Mouse (Mus musculus): Measurements from ENCODE around the gene Scamp4.
"Not testable (repeated sequence)": the region's sequence is repeated elsewhere in the genome, so short reads cannot be mapped to it uniquely, and the experiment has no call there.

The Scamp4 gene

DNA sequence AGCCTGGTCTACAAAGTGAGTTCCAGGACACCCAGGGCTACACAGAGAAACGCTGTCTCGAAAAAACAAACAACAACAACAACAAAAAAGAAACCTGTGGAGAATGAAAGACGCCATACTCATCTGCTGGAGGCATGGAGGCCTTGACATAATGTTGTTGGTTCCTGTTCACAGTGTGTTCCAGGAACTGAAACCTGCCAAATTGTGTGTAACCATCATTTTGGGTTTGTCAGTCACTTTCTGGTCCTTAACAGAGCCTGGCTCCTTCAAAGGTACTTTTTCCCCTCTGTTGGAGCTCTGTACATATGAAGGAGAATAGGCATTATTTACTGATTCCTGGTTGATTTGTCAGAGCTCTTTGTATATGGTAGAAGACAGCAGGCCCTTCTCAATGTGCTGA lies 9.2 kb downstream of the Scamp4 start:
- DNase-seq, result no peak

DNA sequence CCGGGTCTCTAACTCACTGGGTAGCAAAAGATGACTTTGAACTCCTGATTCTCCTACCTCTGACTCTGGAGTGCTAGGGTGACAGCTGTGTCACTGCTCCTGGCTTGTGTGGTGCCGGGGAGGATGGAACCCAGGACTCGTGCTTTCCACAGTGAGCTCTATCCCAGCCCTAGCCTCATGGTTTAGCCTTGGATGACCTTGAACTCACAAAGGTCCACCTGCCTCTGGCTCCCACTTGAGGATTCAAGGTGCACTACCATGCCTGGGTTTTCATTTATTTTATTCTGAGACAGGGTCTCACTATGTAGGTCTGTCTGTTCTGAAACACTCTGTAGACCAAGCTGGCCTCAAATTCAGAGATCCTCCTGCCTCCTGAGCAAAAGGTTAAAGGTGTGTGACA lies 11.1 kb downstream of the Scamp4 start:
- DNase-seq, result no peak

DNA sequence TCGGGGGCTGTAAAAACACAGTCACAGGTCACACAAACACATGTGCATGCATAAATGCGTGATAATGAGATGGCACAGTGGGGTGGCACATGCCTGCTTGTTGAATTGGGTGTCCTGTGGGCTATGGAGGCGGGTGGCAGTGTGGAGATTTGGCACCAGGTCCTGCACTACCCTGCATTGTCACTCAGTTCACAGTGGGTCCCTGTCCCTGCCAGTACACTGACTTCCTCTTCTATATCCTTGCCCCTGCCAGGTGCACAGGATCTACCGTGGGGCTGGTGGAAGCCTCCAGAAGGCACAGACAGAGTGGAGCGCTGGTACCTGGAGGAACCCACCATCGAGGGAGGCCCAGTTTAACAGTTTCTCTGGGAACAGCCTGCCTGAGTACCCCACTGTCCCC lies 11.7 kb downstream of the Scamp4 start:
- peak; percentile 49 for DNase-seq

DNA sequence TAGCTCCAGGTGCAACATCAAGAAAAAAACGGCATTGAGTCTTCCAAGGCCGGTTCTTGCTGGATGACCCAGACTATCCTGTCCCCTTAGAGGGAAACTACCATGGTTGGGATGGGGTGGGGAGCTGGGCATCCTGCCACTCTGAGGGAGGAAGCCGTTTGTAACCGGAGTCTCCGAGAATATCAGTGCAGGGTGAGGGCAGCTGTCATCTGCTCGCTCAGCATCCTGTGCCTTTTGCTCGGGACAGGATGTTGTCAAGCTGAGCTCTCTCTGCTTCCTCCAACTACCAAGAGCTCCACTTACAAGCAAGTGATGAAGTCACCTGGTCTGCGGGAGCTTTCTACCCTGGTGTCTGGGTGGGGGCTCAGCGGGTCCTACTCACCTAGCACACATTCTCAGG lies 15.5 kb downstream of the Scamp4 start:
- DNase-seq, result peak; percentile 66

DNA sequence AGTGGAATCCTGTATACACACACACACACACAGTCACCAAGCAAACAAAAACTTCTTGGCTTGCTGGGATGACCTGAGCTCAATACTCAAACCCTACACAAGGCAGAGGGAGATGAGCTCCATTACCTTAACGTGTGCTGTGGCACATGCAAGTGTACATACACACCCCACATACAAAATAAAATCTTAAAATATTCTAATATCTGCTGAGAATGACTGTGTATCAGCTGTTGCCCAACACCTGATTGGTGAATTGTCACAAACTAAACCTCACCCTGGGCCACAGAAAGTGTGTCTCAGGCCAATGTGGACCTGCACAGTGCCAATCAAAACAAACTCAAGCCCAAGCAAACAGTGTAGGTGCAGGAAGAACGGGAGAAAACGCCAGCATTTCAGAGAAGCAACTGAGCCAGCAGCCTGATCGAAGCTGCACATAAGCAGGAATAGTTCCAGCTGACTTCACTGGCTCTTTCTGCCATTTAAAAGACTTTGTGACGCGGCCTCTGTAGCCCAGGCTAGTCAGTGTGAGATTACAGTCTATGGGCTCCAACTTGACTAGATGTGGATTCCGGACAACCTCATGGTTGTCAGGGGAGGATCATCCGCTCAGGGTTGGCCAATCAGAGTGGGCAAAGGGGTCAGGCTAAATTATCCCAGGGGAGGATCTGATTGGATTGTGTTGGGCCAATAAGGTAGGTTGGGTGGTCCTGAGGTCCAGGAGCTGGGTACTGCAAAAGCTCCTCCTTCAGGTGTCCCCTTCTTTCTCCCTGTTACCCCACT lies 17.0 kb downstream of the Scamp4 start:
- no peak for DNase-seq

DNA sequence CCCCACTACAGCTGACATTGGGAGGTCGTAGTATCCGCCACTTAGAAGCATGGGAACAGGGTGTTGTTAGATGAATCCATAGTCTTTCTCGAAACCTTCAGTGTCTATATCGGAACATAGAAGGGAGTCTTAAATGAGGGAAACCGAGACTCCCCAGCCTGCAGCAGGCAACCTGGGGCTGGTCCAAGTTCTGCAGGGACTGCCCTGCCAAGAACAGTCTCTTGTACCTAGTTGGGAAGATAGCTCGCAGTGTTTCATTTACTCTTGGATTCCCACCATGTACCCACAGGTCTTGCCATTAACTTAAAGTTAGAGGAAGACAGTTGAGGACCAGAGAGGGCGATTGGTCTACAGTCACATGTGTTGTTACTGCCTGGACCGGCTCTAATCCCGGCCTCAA lies 17.7 kb downstream of the Scamp4 start:
- no peak for DNase-seq

DNA sequence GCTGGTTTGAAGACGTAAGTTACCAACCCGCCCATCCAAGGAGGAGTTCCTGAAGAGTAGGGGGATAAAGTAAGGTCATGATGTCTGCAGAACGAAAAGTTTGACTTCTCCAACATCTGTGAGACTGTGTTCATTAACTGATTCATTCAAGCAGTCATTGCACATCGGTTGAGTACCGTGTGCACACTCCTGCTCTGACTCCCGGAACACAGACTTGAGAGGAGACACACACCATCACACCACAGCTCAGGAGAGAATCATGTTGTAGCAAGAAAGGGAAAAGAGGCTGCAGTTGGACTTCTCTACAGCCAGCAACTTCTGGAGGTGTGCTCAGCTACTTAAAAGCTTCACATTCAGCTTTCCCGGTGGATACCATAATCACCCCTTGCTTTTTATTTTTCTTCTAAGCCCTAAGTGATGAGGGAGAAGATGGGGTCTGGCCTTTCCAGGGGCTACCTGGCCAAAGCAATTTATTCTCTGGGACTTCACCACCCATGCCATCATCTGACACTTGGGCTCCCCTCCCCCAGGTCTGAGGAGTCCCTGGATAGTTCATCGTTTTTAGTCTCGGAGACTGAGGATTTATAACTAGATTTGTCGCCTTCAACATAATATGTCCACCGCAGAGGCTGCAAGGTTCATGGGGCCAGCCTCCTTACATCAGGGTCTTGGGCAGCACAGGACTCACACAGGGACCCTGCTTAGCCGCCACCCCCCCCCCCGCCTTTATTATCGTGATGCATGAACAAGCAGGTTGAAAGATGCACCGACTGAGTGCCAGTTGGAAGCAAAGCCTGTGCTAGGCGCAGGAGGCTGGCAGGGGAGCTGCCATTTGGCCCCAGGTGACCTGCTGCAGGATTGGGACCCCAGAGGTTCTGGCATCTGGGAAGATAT lies 18.4 kb downstream of the Scamp4 start:
- DNase-seq, result peak; percentile 44

DNA sequence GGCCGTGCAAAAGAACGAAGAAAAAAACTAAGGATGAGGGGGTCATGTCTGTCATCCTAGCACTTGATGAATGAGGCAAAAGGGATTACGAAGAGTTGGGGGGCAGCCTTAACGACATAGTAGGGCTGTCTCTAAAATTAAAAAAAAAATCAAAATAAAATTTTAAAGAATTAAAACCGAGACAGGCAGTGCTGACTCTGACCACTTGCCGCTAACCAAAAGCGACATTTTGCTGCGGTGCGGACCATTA lies 18.9 kb downstream of the Scamp4 start:
- no peak for DNase-seq

DNA sequence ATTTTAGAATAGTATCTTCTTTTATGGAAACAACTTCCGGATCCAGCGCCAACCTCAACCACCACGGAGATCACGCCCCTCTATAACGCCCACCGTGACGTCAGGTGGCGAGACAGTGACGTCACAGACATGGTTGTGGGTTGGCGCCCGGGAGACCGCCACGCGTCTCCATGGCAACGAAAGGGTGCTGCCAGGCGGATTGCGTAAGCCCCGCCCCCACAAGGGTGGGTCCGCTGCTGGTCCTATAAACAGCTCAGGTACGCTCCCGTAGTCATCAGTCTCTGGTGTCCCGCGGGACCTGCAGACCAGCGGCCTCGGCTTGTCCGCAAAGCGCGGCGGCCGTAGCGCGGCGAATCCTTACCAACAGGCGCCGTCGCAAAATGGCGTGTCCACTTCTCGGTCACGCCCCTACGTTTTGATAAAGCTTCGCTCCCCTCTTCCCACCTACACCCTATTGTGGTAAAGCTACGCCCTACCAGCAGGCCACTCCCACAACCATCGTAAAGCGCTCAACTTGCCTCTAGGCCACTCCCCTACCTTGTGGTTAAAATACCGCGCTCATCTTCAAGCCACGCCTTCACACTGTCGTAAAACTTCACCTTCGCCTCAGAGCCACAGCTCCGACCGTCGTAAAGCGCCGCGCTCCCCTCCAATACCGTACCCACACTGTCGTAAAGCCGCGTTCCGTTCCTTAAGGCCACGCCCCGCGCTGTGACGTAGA lies 19.4 kb downstream of the Scamp4 start:
- peak; percentile 100 for DNase-seq

DNA sequence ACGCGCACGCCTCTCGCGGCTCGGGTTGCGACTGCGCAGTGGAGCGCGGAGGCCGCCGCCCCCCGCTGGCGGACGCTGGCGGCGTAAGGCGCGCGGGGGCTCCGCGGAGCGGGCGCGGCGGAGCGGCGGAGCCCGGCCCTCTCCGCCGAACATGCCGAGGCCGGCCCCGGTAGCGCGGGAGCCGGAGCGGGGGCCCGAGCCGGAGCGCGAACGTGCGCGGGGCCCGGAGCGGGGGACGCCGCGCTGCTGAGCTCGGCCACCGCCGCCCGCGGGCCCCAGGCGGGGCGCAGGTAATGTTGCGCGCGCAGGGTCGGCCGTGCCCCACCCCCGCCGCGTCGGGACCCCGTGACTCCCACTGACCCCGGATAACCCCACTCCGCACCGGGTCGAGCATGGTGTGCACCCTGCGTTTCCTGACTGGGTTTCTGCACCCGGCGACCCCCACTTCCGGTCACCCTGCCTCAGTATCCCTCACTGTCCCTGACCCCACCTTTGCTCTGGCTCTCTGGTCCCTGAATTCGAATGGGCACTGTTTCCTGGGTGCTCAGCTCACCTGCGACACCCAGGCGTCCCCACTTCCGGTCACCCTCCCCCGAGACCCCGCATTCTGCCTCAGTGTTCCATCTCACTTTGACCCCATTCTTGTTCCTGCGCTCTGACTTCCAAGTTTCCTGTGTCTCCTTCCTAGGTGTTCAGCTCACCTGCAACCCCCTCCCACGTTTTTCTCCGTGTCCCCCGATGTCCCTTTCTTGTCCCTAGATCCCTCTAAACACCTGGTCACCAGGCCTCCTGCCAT lies 20.2 kb downstream of the Scamp4 start, which contains the start of gene Csnk1g2:
TSS of gene Csnk1g2 (plus strand) at position 178 of the 796 bp plus-strand sequence.
- DNase-seq, result peak; percentile 64

DNA sequence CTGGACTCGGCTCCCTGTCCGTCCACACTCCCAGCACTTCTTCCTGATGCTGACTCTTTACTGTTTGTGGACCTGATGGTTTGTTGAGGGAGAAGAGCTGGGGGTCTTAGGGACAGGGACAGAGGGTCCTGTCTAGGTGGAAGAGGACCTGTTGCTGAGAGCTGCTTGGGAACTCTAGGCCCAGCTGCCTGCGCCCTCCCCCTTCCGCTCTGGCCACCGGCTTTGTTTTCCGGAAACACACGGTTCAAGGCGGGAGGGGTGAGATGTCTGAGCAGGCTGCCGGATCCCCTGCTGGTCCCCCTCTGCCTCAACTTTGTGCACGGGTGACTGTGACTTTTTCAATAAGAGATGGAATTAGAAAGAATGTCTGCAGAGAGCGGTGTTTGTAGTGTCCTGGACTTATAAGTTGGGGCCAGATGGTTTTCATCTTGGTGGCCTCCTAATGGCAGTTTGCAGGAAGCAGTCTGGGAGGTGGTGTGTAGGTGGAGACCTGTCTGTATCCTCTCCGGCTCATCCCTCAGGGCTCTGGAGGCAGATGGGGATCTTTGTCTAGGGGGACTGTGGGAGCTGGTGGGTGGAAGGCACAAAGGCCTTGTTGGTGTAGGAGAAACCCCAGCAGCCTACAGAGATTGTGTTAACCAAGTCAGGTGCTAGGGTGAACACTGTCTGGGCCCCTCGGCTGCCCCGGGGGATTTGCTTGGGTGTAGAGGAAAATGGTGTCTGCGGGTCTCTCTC lies 21.0 kb downstream of the Scamp4 start:
- DNase-seq, result peak; percentile 66

DNA sequence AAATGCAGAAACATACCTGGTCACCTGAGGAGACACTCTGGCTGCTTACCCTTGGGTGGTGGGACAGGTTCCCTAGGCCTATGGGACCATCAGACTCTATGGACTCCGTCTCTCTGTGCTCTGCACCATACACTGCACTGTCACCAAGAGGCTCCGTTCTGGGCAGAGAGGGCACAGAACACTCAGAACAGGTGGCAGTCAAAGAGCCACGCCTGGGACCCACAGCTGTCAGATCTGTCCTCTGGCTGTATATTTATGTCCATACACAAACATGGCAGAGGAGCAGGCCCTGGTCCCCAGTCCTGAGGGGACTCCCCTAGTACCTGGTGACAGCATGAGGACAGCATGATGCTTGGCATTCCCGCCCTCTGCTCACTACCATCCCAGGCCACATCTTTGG lies 23.1 kb downstream of the Scamp4 start:
- no peak for DNase-seq

DNA sequence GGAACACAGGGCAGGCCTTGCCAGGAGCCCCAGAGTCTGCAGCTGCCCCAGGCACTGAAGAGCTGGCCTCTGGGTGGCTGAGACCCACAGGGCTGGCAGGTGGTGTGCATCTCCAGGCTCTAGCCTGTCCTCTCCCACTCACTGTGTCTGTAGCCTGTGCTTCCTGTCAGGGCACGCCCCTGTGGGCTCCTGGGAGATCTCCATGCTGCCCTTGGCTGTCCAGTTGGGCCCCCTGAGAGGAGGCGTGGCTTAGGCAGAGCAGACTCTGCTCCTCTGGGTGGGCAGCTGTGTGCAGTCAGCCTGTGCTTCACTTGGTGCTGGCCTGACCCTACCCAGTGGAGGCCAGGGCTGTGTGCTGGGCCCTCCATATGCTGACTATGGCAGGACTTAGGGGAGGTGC lies 25.0 kb downstream of the Scamp4 start:
- no peak for DNase-seq

DNA sequence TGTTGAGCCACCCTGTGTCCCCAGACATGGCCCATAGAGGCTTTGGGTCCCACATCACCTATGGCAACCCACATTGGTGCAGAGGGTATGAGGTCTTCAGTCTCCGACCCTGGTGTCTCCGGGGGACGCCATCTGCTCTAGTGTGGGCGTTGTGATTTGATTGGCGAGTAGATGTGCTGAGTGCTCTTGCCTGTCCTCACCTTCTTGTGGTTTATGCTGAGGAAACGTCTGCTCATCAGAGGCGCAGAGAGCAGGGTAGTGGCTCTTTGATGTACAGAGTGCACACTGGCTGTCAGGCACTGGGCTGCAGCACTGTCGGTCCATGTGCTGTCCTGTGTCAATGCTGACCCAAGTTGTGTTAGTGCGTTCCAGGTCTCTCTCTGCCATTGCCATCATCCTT lies 26.3 kb downstream of the Scamp4 start:
- no peak for DNase-seq

DNA sequence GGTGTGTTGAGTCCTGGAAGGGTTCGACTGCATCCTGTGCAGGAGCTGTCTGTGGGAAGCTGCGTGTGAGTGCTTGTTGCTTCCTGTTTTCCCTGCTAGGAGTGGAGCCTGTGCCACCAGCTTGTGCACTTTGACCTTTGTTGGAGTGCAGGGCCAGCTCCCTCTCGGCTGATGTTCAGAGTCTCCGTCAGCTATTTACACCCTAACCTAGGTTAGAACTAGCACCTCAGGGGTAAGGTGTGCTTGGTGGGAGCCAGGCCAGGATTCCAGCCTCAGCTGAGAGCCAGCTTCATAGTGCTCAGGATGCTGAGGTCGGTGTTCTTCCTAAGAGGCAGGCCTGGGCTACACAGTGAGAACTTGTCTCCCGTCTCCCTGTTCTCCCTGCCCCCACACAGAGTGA lies 32.7 kb downstream of the Scamp4 start:
- DNase-seq, result peak; percentile 77

DNA sequence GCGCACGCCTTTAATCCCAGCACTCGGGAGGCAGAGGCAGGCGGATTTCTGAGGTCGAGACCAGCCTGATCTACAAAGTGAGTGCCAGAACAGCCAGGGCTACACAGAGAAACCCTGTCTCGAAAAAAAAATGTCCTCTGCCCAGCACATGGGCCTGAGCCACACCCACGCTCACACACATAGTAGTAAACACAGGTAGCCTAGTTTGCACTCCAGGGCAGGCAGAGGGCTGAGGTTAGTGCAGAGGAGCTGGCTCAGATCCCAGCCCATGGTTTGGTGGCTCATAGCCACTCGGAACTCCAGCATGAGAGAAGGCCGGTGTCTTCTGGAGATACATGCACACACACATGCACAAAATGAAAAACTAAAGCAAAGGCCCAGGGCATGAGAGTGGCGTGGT lies 44.3 kb downstream of the Scamp4 start:
- no peak for DNase-seq

DNA sequence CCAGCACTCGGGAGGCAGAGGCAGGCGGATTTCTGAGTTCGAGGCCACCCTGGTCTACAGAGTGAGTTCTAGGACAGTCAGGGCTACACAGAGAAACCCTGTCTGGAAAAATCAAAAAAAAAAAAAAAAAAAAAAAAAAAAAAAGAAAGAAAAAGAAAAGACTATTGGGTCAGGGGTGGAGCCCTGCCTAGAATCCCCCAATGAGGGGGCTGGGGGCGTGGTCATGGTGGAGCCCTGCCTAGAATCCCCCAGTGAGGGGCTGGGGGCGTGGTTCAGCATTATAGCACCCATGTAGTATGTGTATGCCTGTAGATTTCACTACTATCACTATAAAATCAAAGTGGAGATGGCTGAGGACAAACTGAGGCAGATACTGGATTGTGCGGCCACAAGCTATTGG lies 47.2 kb downstream of the Scamp4 start:
- not testable (repeated sequence) for DNase-seq

DNA sequence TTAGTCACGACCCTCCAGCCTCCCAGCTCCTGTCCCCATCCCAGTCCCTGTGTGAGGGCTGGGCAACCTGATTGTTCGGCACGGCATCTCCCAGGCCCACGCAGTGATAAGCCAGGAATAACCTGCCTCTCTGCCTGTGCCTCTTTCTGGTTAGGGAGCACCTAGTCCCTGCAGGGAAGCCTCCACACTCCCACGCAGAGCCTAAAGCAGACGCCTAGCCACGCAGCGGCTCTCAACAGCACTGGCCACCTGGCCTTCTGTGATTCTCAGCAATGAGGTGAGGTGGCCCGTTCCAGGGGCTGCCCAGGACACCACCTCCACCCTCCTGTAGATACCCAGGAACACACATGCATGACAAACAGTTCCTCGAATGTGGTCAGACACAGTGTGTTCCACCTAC lies 47.7 kb downstream of the Scamp4 start:
- no peak for DNase-seq

DNA sequence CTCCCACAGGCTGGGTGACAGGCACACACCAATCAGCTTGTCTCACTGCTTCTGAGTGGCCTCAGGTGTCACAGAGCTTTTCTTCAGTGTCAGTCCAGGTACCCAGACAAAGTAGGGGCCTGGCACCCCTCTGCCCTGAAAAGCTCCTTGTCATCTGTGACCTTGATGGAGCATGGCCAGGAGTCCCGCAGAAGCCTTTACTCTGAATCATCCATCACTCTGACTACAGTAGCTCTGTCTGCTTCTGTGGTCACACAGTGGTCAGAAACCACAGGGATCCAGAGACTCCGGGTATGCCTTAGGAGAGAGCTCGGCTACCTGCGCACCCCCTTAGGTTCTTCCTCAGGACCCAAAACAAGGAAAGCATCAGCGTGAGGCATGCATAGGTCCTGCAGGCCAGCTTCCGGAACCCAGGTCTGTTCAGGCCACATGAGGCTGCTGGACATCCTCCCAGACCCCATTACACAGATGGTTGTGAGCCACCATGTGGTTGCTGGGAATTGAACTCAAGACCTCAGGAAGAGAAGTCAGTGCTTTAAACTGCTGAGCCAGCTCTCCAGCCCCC lies 50.6 kb downstream of the Scamp4 start:
- DNase-seq, result no peak

DNA sequence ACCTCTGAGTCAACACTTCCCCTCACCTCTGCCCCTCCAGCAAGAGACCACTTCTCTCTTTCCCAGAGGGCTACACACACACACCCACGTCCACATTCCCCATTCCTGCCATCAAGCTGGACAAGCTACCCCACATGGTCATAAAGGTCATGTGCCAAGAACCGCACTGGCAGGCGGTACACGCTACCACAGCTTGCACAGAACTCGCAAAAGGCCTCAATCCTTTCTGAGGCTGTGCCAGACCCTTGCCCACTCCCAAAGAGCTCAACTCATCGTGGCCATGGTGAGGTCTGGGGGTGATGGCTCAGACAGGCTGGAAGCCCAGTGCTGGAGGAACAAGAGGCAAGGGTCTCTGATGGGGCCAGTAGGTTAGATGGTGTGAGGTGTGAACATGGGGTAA lies 52.2 kb downstream of the Scamp4 start:
- DNase-seq, result no peak

DNA sequence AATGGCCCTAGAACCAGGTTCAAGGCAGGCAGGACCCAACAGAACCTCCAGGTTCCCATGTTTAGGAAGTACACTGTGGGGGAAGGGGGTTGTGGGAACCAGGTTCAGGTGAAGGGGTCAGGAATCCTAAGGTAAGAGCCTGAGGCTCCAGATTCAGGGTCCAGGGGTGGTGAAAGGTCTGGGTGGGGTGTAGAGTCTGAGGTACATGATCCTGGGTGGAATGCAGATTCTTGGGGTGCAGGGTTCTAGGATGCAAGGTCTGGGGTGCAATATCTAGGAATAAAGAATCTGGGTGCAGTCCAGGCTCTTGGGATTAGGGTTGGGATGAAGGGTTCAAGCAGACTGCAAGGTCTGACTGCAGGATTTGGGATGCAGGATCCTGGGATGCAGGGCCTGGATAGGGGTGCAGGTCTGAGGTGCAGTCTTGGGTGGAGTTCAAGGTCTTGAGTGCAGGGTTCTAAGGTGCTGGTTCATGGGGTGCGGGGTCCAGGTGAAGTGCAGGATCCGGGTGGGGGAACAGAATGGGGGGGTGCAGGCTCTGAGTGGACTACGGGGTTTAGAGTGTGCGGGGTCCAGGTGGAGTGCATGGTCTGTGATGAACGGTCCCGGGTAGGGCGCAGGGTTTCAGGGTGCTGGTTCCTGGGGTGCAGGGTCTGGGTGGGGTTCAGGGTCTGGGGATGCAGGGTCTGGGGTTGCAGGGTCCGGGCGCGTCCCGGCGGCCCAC lies 52.9 kb downstream of the Scamp4 start:
- no peak for DNase-seq
